Mouse (Mus musculus): ENCODE measurements at regions not wholly inside any gene's neighbourhood (a gene's known extent, or its start where the extent isn't known, plus 50 kb on each side); places are given as distances from the start of the nearest gene placed in this dataset.

DNA sequence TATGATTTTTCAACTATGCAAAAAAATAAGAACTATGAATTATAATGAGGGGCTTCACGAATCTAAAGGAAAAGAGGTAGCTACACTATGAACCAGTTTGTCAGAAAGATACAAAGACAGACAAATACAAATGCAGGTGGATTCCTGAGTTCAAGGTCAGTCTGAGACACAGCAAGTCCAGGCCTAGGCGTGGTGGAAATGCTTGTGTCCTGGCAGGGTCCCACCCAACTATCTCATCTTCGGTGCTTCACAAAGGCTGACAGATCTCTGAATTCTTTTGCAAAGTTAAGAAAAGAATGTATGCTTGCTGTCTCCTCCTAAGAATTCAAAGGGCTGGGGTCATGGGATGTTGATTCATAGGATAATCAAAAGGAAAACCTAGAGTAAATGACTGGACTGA, 132.9 kb upstream of the Abca1 start:
- Histone ChIP-seq H3K27me3 (replicated peaks) (no peaks in the 10 kb centered on the region), H3K9me3 (replicated peaks; ENCODE audit: low read length) (peaks cover 10% of the 10 kb centered on the region), H3K9ac (ENCODE audit: insufficient read depth, low read depth) (no peak overlapping the region), H3K4me1 (ENCODE audit: control insufficient read depth in 1 of 2, insufficient read depth in 2 of 2) (no peaks in the 10 kb centered on the region), H3K4me2 (ENCODE audit: insufficient read depth, low read depth, poor library complexity, severe bottlenecking) (no peak overlapping the region), H3K79me2 (replicated peaks; ENCODE audit: control insufficient read depth, extremely low read depth, insufficient read depth, poor library complexity, severe bottlenecking) (no peaks in the 10 kb centered on the region), H3K4me3 (replicated peaks in 1 of 3; ENCODE audit: low read depth in 2 of 3, low read length in 2 of 3, poor library complexity in 1 of 3) (no peak overlapping the region), H3K36me3 (replicated peaks in 1 of 2; ENCODE audit: control insufficient read depth in 1 of 2, insufficient read depth in 1 of 2, low read length in 1 of 2) (no peaks in the 10 kb centered on the region), H3K27ac (ENCODE audit: insufficient read depth, low read depth) (no peak overlapping the region)
- dilution Hi-C loops (cut with MboI; ENCODE audit: extremely low pct_ligation_motif_present, extremely low pct_unique_long_range_greater_than_20kb, low sequenced_read_pairs), result no loop called here
- TF ChIP-seq UBTF (IDR thresholded peaks at IDR 0.05; ENCODE audit: low read depth, low read length) (no peak), NELFE (IDR thresholded peaks at IDR 0.05; ENCODE audit: low read depth, low read length) (no peak), PAX5 (IDR thresholded peaks at IDR 0.05; ENCODE audit: low read length) (no peak), MAX (IDR thresholded peaks at IDR 0.05; ENCODE audit: low read length) (no peak)
- in situ Hi-C loops (cut with MboI; ENCODE audit: low pct_ligation_motif_present, low pct_unique_long_range_greater_than_20kb, low sequenced_read_pairs), result no loop called here
- DNase-seq (ENCODE audit: extremely low read depth), result no peak

DNA sequence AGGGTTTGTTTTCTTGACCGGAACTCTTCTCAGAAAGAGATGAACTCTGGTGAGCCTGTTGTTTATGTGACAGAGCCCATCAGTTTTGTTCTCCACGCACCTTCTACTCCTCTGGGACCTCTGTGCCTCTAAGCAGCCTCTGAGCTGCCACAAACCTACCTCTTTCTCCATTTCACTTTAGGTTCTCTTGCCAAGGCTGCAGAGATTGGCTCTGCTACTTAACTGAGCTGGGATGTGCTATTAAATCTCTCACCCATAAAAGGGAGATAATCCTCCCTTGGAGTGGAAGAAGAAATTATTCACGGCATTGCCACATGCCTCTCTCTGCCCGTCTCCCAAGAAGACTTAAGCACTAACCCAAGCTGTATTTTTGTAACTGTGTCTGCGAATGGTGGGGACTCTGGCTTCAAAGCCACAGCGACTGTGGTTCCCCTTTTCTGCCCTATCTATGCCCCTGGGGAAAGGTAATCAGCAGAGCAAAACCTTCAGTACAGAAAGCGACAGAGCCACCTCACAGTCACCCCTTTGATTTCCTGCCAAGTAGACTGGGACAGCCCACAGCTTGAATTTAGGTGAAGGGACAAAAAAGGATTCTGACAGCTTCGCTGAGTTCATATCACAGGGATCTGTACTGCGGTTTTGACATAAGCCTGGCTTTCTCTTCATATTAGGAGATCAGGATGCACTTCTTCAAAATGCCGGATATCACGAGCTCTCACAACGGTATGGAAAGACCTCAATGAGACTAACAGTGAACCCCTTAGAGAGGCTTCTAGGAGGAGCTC, 118.2 kb upstream of the Abca1 start:
- TF ChIP-seq USF1 (IDR thresholded peaks at IDR 0.05; ENCODE audit: low read depth, low read length) (no peak), CTCF (conservative IDR thresholded peaks at IDR 0.05 in 1 of 2, IDR thresholded peaks at IDR 0.05 in 1 of 2; ENCODE audit: low read depth in 2 of 2, low read length in 2 of 2) (no peak), BHLHE40 (IDR thresholded peaks at IDR 0.05; ENCODE audit: low read depth, low read length) (peak; percentile 59), MEF2A (IDR thresholded peaks at IDR 0.05; ENCODE audit: borderline replicate concordance, low read depth, low read length) (peak; percentile 19; the same call in 1 of the 2 replicates), IRF4 (IDR thresholded peaks at IDR 0.05; ENCODE audit: low read depth, low read length) (peak; percentile 33; the same call in 1 of the 2 replicates), JUND (conservative IDR thresholded peaks at IDR 0.05; ENCODE audit: low read depth, low read length) (no peak), MAZ (IDR thresholded peaks at IDR 0.05; ENCODE audit: low read depth, low read length) (0 out of 2 replicates have a peak, but pooled peaks have one; percentile 52), RAD21 (IDR thresholded peaks at IDR 0.05; ENCODE audit: low read depth, low read length) (no peak), ZMIZ1 (IDR thresholded peaks at IDR 0.05; ENCODE audit: low read depth, low read length) (no peak), EP300 (IDR thresholded peaks at IDR 0.05; ENCODE audit: low read length) (peak; percentile 78), TCF12 (IDR thresholded peaks at IDR 0.05; ENCODE audit: low read depth, low read length) (0 out of 2 replicates have a peak, but pooled peaks have one; percentile 33), ETS1 (conservative IDR thresholded peaks at IDR 0.05; ENCODE audit: low read depth, low read length) (peak; percentile 40), CHD1 (IDR thresholded peaks at IDR 0.05; ENCODE audit: low read depth, low read length) (no peak), MYC (IDR thresholded peaks at IDR 0.05; ENCODE audit: low read depth, low read length) (0 out of 2 replicates have a peak, but pooled peaks have one; percentile 29), JUN (IDR thresholded peaks at IDR 0.05; ENCODE audit: insufficient read depth, low read depth, low read length) (0 out of 2 replicates have a peak, but pooled peaks have one; percentile 0), NELFE (IDR thresholded peaks at IDR 0.05; ENCODE audit: low read depth, low read length) (no peak), E2F4 (IDR thresholded peaks at IDR 0.05; ENCODE audit: insufficient replicate concordance, low read depth, low read length) (no peak)
- Histone ChIP-seq H3K27me3 (replicated peaks) (no peaks in the 10 kb centered on the region), H3K4me3 (replicated peaks in 1 of 3; ENCODE audit: low read depth in 2 of 3, low read length in 2 of 3, poor library complexity in 1 of 3) (peak overlapping the region in 1 of 3 experiments; percentile 17), H3K36me3 (replicated peaks in 1 of 2; ENCODE audit: control insufficient read depth in 1 of 2, insufficient read depth in 1 of 2, low read length in 1 of 2) (no peaks in the 10 kb centered on the region), H3K79me2 (replicated peaks; ENCODE audit: control insufficient read depth, extremely low read depth, insufficient read depth, poor library complexity, severe bottlenecking) (no peaks in the 10 kb centered on the region), H3K27ac (ENCODE audit: insufficient read depth, low read depth) (0 out of 2 replicates have a peak overlapping the region, but pooled peaks have one; percentile 24), H3K4me2 (ENCODE audit: insufficient read depth, low read depth, poor library complexity, severe bottlenecking) (peak overlapping the region; percentile 61), H3K9me3 (replicated peaks; ENCODE audit: low read length) (no peaks in the 10 kb centered on the region), H3K4me1 (ENCODE audit: control insufficient read depth in 1 of 2, insufficient read depth in 2 of 2) (peaks cover 0 to 17% of the 10 kb centered on the region in 2 experiments; a peak in 2 of 4 replicates), H3K9ac (ENCODE audit: insufficient read depth, low read depth) (no peak overlapping the region)
- DNase-seq (ENCODE audit: extremely low read depth), result peak; percentile 93
- in situ Hi-C loops (cut with MboI; ENCODE audit: low pct_ligation_motif_present, low pct_unique_long_range_greater_than_20kb, low sequenced_read_pairs), result no loop called here
- dilution Hi-C loops (cut with MboI; ENCODE audit: extremely low pct_ligation_motif_present, extremely low pct_unique_long_range_greater_than_20kb, low sequenced_read_pairs), result no loop called here
